Mouse (Mus musculus): ENCODE measurements around the gene Tcte2. TPM values are rescaled to one million over a fixed set of nuclear protein-coding genes. Genes with fewer than 3 reads are reported as not detected.

Gene Tcte2
- polyA plus RNA-seq, 1 experiment = 12.1 TPM

DNA sequence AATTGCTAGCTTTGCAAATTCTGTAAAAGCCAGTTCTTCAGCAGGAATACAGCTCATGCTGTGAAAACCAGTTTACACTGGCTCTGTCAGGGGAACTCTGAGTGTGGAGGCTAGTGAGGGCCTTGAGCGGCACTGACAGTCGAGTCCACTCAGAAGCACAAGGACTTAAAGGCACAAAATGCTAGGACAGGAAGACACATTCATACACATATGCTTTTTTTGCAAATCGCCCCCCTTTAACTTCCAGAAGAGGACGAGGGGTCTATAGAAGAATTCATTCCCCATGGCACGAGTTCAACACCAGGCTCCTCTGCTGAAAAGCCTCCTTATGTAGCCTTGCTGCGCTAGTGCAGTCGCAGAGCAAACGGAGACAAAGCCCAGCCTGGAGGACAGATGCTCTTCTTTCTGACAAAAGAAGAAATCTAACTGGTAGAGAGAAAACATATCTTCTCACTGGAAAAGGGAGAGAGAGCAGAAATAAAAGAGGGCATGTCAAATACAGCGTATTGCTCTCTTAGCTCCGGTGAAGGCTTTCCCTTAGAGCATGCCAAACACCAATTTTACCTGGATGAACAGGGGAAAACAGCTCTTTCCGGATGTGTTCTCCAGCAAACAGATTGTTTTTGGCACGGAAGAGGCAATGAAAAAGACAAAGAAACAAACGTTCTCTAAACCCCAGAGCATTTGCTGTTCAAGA lies 2.3 kb downstream of the Tcte2 start:
- H3K27ac ChIP-seq (ENCODE audit: insufficient read depth, low read length) = peak overlapping the region; percentile 60
- peaks cover 4% of the 10 kb centered on the region; the same call in 1 of the 2 replicates for H3K4me1 ChIP-seq (ENCODE audit: control insufficient read depth, insufficient read depth, low read length)
- H3K4me3 ChIP-seq (replicated peaks; ENCODE audit: insufficient read depth, low read depth, low read length) = peak overlapping the region; percentile 68
- DNase-seq = peak; percentile 48 to 53
- H3K27me3 ChIP-seq (ENCODE audit: control insufficient read depth, insufficient read depth, low read length) = no peaks in the 10 kb centered on the region
- TF ChIP-seq CTCF (IDR thresholded peaks at IDR 0.05; ENCODE audit: borderline replicate concordance, insufficient read depth, low read depth, low read length) (no peak), POLR2A (IDR thresholded peaks at IDR 0.05; ENCODE audit: borderline replicate concordance, insufficient read depth, low read length) (no peak)
- 3% methylated on average over 13 of the region's 13 CpGs for WGBS

GRCm38 (mm10) chr17:13758586-13758985 lies 3.0 kb downstream of the Tcte2 start:
- Histone ChIP-seq H3K27ac (ENCODE audit: insufficient read depth, low read length) (no peak overlapping the region), H3K27me3 (ENCODE audit: control insufficient read depth, insufficient read depth, low read length) (no peaks in the 10 kb centered on the region), H3K4me3 (replicated peaks; ENCODE audit: insufficient read depth, low read depth, low read length) (peak overlapping the region; percentile 68), H3K4me1 (ENCODE audit: control insufficient read depth, insufficient read depth, low read length) (peaks cover 4% of the 10 kb centered on the region; the same call in 1 of the 2 replicates)
- no peak for TF ChIP-seq POLR2A (IDR thresholded peaks at IDR 0.05; ENCODE audit: borderline replicate concordance, insufficient read depth, low read length)
- no peak for DNase-seq
- 70% methylated on average over 7 of the region's 7 CpGs for WGBS

- H3K4me1 ChIP-seq (ENCODE audit: control insufficient read depth, insufficient read depth, low read length) = peaks cover 4% of the 10 kb centered on the region; the same call in 1 of the 2 replicates
- H3K4me3 ChIP-seq (replicated peaks; ENCODE audit: insufficient read depth, low read depth, low read length) = no peak overlapping the region
- TF ChIP-seq POLR2A (IDR thresholded peaks at IDR 0.05; ENCODE audit: borderline replicate concordance, insufficient read depth, low read length) (no peak), CTCF (IDR thresholded peaks at IDR 0.05; ENCODE audit: borderline replicate concordance, insufficient read depth, low read depth, low read length) (no peak)
- H3K27me3 ChIP-seq (ENCODE audit: control insufficient read depth, insufficient read depth, low read length) = no peaks in the 10 kb centered on the region
- DNase-seq = no peak
- WGBS = 60% methylated on average over 6 of the region's 6 CpGs
- no peak overlapping the region for H3K27ac ChIP-seq (ENCODE audit: insufficient read depth, low read length)
Measured at GRCm38 (mm10) chr17:13754940-13755339, 6.7 kb downstream of the Tcte2 start.

- no peak for TF ChIP-seq POLR2A (IDR thresholded peaks at IDR 0.05; ENCODE audit: borderline replicate concordance, insufficient read depth, low read length)
- no peak for TF ChIP-seq CTCF (IDR thresholded peaks at IDR 0.05; ENCODE audit: borderline replicate concordance, insufficient read depth, low read depth, low read length)
- Histone ChIP-seq H3K27me3 (ENCODE audit: control insufficient read depth, insufficient read depth, low read length) (no peaks in the 10 kb centered on the region), H3K4me1 (ENCODE audit: control insufficient read depth, insufficient read depth, low read length) (peaks cover 4% of the 10 kb centered on the region; the same call in 1 of the 2 replicates), H3K4me3 (replicated peaks; ENCODE audit: insufficient read depth, low read depth, low read length) (no peak overlapping the region), H3K27ac (ENCODE audit: insufficient read depth, low read length) (no peak overlapping the region)
- DNase-seq = no peak
- 89% methylated on average over 4 of the region's 4 CpGs for WGBS
Measured at GRCm38 (mm10) chr17:13753918-13754317, 7.7 kb downstream of the Tcte2 start.

DNA sequence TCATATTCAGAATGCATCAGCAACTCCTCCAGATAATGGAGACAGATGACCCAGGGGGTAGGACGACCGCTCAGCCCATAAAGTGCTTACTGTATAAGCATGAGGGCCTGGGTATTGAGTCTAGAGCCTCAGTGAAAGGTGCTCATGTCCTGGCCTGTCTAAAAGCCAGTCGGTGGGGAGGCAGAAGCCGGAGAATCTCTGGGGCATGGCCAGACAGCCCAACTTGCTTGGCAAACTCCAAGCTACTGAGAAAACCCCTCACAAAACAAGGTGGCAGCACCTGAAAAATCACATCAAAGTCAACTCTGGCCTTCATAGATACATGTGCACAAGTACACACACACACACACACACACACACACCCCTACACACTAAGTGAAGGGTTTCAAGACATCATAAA lies 12.6 kb downstream of the Tcte2 start:
- Histone ChIP-seq H3K27ac (ENCODE audit: insufficient read depth, low read length) (no peak overlapping the region), H3K4me1 (ENCODE audit: control insufficient read depth, insufficient read depth, low read length) (peaks cover 8% of the 10 kb centered on the region), H3K4me3 (replicated peaks; ENCODE audit: insufficient read depth, low read depth, low read length) (no peak overlapping the region), H3K27me3 (ENCODE audit: control insufficient read depth, insufficient read depth, low read length) (no peaks in the 10 kb centered on the region)
- no peak for DNase-seq
- WGBS = 91% methylated on average over 4 of the region's 4 CpGs
- TF ChIP-seq POLR2A (IDR thresholded peaks at IDR 0.05; ENCODE audit: borderline replicate concordance, insufficient read depth, low read length) (no peak), CTCF (IDR thresholded peaks at IDR 0.05; ENCODE audit: borderline replicate concordance, insufficient read depth, low read depth, low read length) (no peak)

DNA sequence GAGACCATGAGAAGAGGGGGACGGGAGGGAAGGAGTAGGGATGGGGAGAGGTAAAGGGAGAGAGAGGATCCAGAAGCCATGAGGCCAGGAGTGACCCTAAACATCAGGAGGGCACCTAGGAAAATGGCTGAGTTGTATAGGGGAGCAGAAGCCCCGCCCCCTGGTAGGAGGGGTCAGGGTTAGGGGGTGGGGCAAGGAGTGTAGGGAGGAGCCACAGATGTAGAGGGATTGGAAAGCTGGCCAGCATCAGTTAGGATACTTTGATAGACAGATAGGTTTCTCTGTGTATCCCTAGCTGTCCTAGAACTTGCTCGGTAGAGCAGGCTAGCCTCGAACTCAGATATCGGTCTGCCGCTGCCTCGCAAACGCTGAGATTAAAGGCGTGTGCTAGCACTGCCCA lies 13.9 kb downstream of the Tcte2 start:
- Histone ChIP-seq H3K4me3 (replicated peaks; ENCODE audit: insufficient read depth, low read depth, low read length) (no peak overlapping the region), H3K27me3 (ENCODE audit: control insufficient read depth, insufficient read depth, low read length) (no peaks in the 10 kb centered on the region), H3K27ac (ENCODE audit: insufficient read depth, low read length) (no peak overlapping the region), H3K4me1 (ENCODE audit: control insufficient read depth, insufficient read depth, low read length) (peaks cover 11% of the 10 kb centered on the region)
- TF ChIP-seq CTCF (IDR thresholded peaks at IDR 0.05; ENCODE audit: borderline replicate concordance, insufficient read depth, low read depth, low read length) = no peak
- no peak for TF ChIP-seq POLR2A (IDR thresholded peaks at IDR 0.05; ENCODE audit: borderline replicate concordance, insufficient read depth, low read length)
- DNase-seq = no peak
- 93% methylated on average over 9 of the region's 9 CpGs for WGBS

GRCm38 (mm10) chr17:13746330-13746729 lies 15.3 kb downstream of the Tcte2 start:
- DNase-seq = no peak
- no peak overlapping the region for H3K27ac ChIP-seq (ENCODE audit: insufficient read depth, low read length)
- no peak overlapping the region for H3K4me3 ChIP-seq (replicated peaks; ENCODE audit: insufficient read depth, low read depth, low read length)
- 87% methylated on average over 6 of the region's 6 CpGs for WGBS
- H3K27me3 ChIP-seq (ENCODE audit: control insufficient read depth, insufficient read depth, low read length) = no peaks in the 10 kb centered on the region
- TF ChIP-seq POLR2A (IDR thresholded peaks at IDR 0.05; ENCODE audit: borderline replicate concordance, insufficient read depth, low read length) (no peak), CTCF (IDR thresholded peaks at IDR 0.05; ENCODE audit: borderline replicate concordance, insufficient read depth, low read depth, low read length) (no peak)
- H3K4me1 ChIP-seq (ENCODE audit: control insufficient read depth, insufficient read depth, low read length) = peaks cover 11% of the 10 kb centered on the region

DNA sequence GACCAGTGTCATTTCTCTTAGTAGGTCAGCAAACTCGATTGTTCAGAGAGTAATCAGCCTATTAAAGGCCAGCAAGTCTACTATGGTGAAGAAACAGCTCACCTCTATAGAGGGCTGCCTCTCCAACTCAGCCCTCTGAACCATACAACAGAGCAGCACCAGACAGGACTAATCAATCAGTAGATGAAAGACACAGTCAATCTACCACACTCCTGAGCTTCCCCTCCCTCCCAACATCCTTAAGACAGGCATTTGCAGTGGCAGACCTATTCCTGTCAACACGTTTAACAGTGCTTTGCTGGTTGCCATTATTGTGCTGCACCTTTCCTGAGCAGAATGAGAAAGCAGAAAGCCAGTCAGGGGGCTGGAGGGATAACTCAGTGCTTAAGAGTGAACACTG lies 16.3 kb downstream of the Tcte2 start:
- Histone ChIP-seq H3K27ac (ENCODE audit: insufficient read depth, low read length) (no peak overlapping the region), H3K27me3 (ENCODE audit: control insufficient read depth, insufficient read depth, low read length) (no peaks in the 10 kb centered on the region), H3K4me1 (ENCODE audit: control insufficient read depth, insufficient read depth, low read length) (peaks cover 11% of the 10 kb centered on the region), H3K4me3 (replicated peaks; ENCODE audit: insufficient read depth, low read depth, low read length) (no peak overlapping the region)
- no peak for DNase-seq
- TF ChIP-seq POLR2A (IDR thresholded peaks at IDR 0.05; ENCODE audit: borderline replicate concordance, insufficient read depth, low read length) = no peak
- no peak for TF ChIP-seq CTCF (IDR thresholded peaks at IDR 0.05; ENCODE audit: borderline replicate concordance, insufficient read depth, low read depth, low read length)
- 78% methylated on average over 2 of the region's 2 CpGs for WGBS

All from cerebellum, adult 2 months (tissue).